Mouse (Mus musculus): ENCODE measurements around the gene Pld4.

DNA sequence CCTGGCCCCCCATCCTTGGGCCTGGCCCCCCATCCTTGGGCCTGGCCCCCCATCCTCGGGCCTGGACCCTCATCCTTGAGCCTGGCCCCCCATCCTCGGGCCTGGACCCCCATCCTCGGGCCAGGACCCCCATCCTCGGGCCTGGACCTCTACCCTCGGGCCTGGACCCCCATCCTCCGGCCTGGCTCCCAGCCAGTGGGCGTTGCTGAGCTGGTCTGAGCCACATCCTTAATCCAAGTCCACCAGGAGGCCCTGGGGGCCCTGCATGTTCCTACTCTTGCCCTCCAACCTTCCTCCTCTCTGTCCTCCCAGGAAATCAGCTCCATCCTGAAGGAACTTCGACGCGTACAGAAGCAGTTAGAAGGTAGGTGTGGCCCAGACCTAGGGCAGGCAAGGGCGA lies 16.2 kb upstream of the Pld4 start:
- TF ChIP-seq CTCF (IDR thresholded peaks at IDR 0.05; ENCODE audit: low read depth): no peak
- no peak for TF ChIP-seq EP300 (IDR thresholded peaks at IDR 0.05; ENCODE audit: low read depth)
